Mouse (Mus musculus) adrenal gland, postnatal 4 days (tissue): ENCODE measurements around the gene Tradd. TPM values are rescaled to one million over a fixed set of nuclear protein-coding genes. Genes with fewer than 3 reads are reported as not detected.

ENCODE experiments used
- DNase-seq, 2 experiments: peaks; one replicate each; pipeline ENCODE4 v3.0.0; 2021 to 2022; ENCODE audit warnings: low spot score in 2 of 2, mixed read lengths in 2 of 2
- total RNA-seq, 2 experiments: library from RNA; stranded (reverse); gene quantifications; 2 replicates each; pipeline ENCODE4 v1.2.3; 2021

The Tradd gene
- total RNA-seq, 2 experiments from 2014 or later, result 15.9 to 17.4 TPM

- DNase-seq, result no peak
Observed at GRCm38 (mm10) chr8:105275387-105275786, 11.0 kb upstream of the Tradd start.

GRCm38 (mm10) chr8:105270916-105271186, 6.4 kb upstream of the Tradd start:
- no peak for DNase-seq

- no peak for DNase-seq
Observed at GRCm38 (mm10) chr8:105270101-105270915, 5.9 kb upstream of the Tradd start.

GRCm38 (mm10) chr8:105269461-105269947, 5.1 kb upstream of the Tradd start, which contains the start of gene Hsf4:
Hsf4 (plus strand) TSS chr8:105269801.
- no peak for DNase-seq

- no peak for DNase-seq
Observed at GRCm38 (mm10) chr8:105269075-105269458, 4.7 kb upstream of the Tradd start.

GRCm38 (mm10) chr8:105268342-105269074, 4.1 kb upstream of the Tradd start:
- DNase-seq, result no peak

- DNase-seq, result no peak
Observed at GRCm38 (mm10) chr8:105266775-105267174, 2.4 kb upstream of the Tradd start.

- DNase-seq, result no peak
Observed at GRCm38 (mm10) chr8:105265128-105265527, 719 bp upstream of the Tradd start.

GRCm38 (mm10) chr8:105263244-105263912, 1.0 kb downstream of the Tradd start:
- DNase-seq, result no peak

GRCm38 (mm10) chr8:105261326-105261980, 3.0 kb downstream of the Tradd start:
- no peak for DNase-seq

GRCm38 (mm10) chr8:105260371-105261099, 3.9 kb downstream of the Tradd start:
- no peak for DNase-seq

GRCm38 (mm10) chr8:105259721-105260320, 4.6 kb downstream of the Tradd start:
- peak in 1 of 2 experiments; percentile 58 for DNase-seq

GRCm38 (mm10) chr8:105258911-105259720, 5.3 kb downstream of the Tradd start:
- DNase-seq, result no peak

- no peak for DNase-seq
Observed at GRCm38 (mm10) chr8:105257318-105258114, 6.9 kb downstream of the Tradd start.

- no peak for DNase-seq
Observed at GRCm38 (mm10) chr8:105254966-105255350, 9.5 kb downstream of the Tradd start, which contains the start of gene B3gnt9. B3gnt9 (minus strand) TSS chr8:105255153.

- DNase-seq, result peak; percentile 79 to 80
Observed at GRCm38 (mm10) chr8:105254152-105254965, 10.1 kb downstream of the Tradd start.

- no peak for DNase-seq
Observed at GRCm38 (mm10) chr8:105253766-105254151, 10.7 kb downstream of the Tradd start.
